Mouse (Mus musculus) lung, adult 2 months (tissue): Measurements from ENCODE around the gene Krt7. TPM values are rescaled to one million over a fixed set of nuclear protein-coding genes. Genes with fewer than 3 reads are reported as not detected.

Experiments
- DNase-seq: peaks from one replicate; pipeline ENCODE4 v3.0.0; 2022
- H3K4me1 ChIP-seq: fragments of 200-500 bp; 2 replicates; pipeline ENCODE4 v1.6.1; 2011; ENCODE audit warnings: low read length; ENCODE audit not compliant: control insufficient read depth, insufficient read depth
- H3K4me3 ChIP-seq: fragments of 200-500 bp; replicated peaks from 2 replicates; pipeline ENCODE3; 2011; ENCODE audit warnings: low read depth, mild to moderate bottlenecking, control low read depth, low read length; ENCODE audit errors: extremely low read depth
- CTCF ChIP-seq: fragments of 200-500 bp; IDR thresholded peaks from 2 replicates; pipeline ENCODE4 v1.5.1; 2011; ENCODE audit warnings: mild to moderate bottlenecking, low read length, control low read depth; ENCODE audit not compliant: insufficient read depth
- POLR2A ChIP-seq: fragments of 200-500 bp; IDR thresholded peaks from 2 replicates; pipeline ENCODE4 v1.6.1; 2011; ENCODE audit warnings: low read depth, mild to moderate bottlenecking, control low read depth, low read length, borderline replicate concordance; ENCODE audit errors: extremely low read depth
- WGBS: fragments of 180-500 bp; shearing (Covaris S2); methylation state at CpG from one replicate; pipeline ENCODE4 v1.1.7; 2018; 5-methylcytosine and 5-hydroxymethylcytosine counted together
- polyA plus RNA-seq: library from polyadenylated mRNA; depleted of rRNA; stranded (reverse); fragments of >200 nt; gene quantifications from 2 replicates; pipeline ENCODE4 v1.2.3, GENCODE M21; 2012

Krt7 gene
- polyA plus RNA-seq, 1 experiment: 143 TPM

DNA sequence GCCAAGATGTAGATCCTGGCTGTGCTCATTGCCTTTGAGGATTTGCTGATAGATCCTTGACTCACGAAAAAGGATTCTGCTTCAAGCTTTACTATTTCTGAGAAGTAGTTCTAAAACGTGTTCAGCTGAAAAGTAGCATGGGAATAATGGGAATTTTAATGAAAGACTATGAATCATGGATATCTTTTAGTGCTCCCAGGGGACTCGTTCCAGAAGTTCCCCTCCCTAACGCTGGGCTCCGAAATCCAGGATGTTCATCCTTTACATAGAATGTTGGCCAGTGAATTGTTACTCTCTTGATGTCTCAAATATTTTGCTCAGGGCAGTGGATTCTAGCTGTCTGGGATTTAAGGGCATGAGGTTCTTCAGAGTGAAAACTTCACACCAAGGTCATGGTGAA is 18.6 kb upstream of the Krt7 start:
- no peak for DNase-seq
- WGBS: 82% methylated on average over 5 of the region's 5 CpGs
- TF ChIP-seq CTCF: no peak
- no peak for TF ChIP-seq POLR2A
- H3K4me3 ChIP-seq: no peak overlapping the region
- H3K4me1 ChIP-seq: peaks cover 9% of the 10 kb centered on the region

DNA sequence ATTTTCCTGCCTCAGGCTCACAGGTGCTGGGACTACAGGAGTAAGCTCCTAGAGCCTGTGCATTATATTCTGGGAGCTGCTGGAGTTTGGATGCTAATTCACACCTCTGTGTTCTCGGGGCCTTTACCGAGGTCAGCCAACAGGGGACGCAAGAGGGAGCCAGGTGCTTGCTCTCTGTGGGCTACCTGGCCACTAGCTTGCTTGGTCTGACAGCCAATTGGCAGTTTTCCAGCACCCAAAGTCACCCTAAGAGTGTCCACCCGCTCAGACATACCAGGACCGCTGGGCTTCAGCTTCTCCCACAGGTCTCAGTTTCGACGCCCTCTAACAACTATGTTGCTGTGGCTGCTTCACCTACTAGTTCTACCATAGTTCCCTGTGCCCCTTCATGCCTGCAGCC is 15.9 kb upstream of the Krt7 start:
- H3K4me3 ChIP-seq: no peak overlapping the region
- no peak for DNase-seq
- H3K4me1 ChIP-seq: no peaks in the 10 kb centered on the region; the same call in 1 of the 2 replicates
- WGBS: 68% methylated on average over 7 of the region's 7 CpGs
- TF ChIP-seq CTCF (peak; percentile 36; the same call in 1 of the 2 replicates), POLR2A (no peak)

DNA sequence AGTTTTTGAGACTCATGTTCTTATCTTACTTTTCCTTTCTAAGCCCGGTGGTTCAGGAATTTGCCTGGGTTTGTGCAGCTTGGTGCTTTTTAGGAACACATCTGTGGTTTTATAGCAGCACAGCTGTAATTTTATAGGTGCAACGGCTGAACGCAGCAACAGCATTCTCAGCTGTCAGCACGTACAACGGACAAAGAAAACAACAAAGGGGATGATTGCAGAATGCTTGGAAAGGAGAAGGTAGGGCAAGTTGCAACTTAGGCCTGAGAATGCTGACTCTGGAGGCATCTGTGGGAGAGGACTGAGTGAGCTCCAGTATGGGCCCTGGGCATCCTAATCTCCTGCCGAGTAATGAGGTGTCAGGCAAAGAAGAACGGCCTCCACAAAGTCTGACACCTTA is 14.4 kb upstream of the Krt7 start:
- WGBS: 48% methylated on average over 7 of the region's 7 CpGs
- H3K4me3 ChIP-seq: no peak overlapping the region
- TF ChIP-seq CTCF: no peak
- no peak for TF ChIP-seq POLR2A
- no peak for DNase-seq
- H3K4me1 ChIP-seq: no peaks in the 10 kb centered on the region; the same call in 1 of the 2 replicates

DNA sequence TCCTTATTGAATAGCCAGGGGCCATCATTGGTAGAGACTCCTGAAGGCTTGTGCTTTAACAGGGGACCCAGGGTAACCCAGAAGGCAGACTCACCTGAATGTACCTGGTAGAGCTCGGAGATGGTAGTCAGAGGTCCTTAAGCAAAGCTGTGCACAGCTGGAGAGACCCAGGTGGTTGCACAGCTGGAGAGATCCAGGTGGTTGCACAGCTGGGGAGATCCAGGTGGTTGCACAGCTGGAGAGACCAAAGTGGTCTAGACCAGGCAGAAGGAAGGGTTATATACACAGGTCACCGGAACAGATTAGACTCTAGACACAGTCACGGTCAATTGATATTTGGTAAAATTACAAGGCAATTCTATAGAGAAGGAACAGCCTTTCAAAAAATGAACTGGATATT is 13.9 kb upstream of the Krt7 start:
- Histone ChIP-seq H3K4me1 (no peaks in the 10 kb centered on the region; the same call in 1 of the 2 replicates), H3K4me3 (no peak overlapping the region)
- TF ChIP-seq POLR2A: no peak
- TF ChIP-seq CTCF: no peak
- 87% methylated on average over 3 of the region's 3 CpGs for WGBS
- no peak for DNase-seq

DNA sequence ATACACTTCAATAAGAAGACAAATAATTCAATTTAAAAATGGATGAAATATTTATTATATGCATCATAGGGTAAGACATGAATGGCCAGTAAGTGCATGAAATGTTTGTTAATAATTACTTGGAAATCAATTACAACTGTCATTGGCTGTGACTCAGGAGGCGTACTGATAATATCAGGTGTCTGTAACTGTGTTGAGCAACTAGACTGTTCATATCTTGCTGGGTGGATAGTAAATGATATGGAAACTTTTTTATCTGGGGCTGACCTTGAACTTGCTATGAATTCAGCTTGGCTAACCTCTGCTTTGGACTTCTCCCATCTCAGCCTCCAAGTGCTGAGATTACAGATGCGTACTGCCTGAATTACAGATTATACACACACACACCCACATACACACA is 13.2 kb upstream of the Krt7 start:
- DNase-seq: no peak
- no peaks in the 10 kb centered on the region; the same call in 1 of the 2 replicates for H3K4me1 ChIP-seq
- WGBS: 86% methylated on average over 2 of the region's 2 CpGs
- TF ChIP-seq POLR2A: no peak
- no peak for TF ChIP-seq CTCF
- H3K4me3 ChIP-seq: no peak overlapping the region

DNA sequence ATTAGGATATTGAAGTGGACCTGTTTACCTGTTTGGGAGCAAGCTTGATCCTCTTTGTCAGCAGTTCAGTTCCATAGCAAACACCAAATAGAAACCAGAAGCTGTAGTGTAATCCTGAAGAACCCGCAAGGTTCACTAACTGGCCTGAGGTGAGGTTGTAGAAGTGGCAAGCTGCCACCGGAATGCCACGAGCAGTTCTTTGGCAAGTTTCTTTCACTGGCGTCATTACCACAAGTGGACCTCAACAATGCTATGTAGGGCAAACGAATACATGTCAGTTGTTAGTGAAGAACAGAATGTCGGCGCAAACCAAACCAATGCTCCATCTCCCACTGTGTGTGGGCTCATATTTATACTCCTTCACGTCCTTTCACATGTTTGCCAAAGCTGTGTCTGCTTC is 12.6 kb upstream of the Krt7 start:
- no peak overlapping the region for H3K4me3 ChIP-seq
- 52% methylated on average over 8 of the region's 8 CpGs for WGBS
- TF ChIP-seq CTCF (no peak), POLR2A (no peak)
- DNase-seq: peak; percentile 68
- H3K4me1 ChIP-seq: no peaks in the 10 kb centered on the region; the same call in 1 of the 2 replicates

DNA sequence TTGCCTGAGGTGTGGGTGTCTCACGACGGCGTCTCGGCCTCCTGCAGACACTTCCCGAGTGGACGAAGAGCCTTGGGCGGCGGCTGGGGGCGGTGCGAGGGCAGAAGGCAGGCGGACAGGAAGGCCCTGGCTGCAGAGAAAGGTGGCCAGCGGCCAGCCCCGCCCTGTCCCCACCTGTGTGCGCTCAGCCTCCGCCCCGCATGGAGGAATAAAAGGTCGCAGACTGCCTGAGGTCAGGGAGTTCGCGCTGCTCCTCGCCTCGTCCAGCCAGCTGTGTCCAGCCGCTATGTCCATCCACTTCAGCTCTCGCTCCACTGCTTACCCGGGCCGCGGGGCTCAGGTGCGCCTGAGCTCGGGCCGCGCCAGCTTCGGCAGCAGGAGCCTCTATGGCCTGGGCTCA is 1.3 kb downstream of the Krt7 start:
- Histone ChIP-seq H3K4me3 (peak overlapping the region; percentile 67), H3K4me1 (no peaks in the 10 kb centered on the region)
- 28% methylated on average over 31 of the region's 31 CpGs for WGBS
- TF ChIP-seq POLR2A: peak; percentile 85; the same call in 1 of the 2 replicates
- TF ChIP-seq CTCF: no peak
- peak; percentile 83 for DNase-seq

DNA sequence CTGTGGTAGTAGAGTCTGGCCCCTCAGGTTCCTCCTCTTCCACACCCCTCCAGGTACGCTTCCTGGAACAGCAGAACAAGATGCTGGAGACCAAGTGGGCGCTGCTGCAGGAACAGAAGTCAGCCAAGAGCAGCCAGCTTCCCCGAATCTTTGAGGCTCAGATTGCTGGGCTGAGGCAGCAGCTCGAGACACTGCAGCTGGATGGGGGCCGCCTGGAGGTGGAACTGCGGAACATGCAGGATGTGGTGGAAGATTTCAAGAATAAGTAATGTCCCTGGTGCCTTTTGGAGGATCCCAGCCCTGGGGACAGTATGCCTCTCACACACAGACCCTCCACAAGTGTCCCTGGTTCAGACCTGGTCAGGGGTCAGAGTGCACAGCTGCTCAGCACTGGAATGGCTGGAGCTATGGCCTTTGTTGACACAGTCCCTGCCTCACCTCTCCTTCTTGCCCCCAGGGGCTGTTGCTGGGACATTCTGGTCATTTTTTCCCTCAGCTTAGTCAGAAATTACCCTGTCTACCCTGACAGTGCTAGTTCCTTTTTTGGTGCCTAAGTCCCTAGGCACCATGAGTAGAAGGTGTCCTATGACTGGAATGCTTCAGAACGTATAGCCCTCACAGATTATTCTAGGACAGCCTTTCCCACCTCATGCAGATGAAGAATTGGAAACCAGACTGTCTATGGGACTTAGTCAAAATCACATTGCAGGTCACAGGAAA is 3.2 kb downstream of the Krt7 start:
- DNase-seq: no peak
- WGBS: 38% methylated on average over 7 of the region's 7 CpGs
- Histone ChIP-seq H3K4me1 (no peaks in the 10 kb centered on the region), H3K4me3 (no peak overlapping the region)
- TF ChIP-seq CTCF (no peak), POLR2A (no peak)

DNA sequence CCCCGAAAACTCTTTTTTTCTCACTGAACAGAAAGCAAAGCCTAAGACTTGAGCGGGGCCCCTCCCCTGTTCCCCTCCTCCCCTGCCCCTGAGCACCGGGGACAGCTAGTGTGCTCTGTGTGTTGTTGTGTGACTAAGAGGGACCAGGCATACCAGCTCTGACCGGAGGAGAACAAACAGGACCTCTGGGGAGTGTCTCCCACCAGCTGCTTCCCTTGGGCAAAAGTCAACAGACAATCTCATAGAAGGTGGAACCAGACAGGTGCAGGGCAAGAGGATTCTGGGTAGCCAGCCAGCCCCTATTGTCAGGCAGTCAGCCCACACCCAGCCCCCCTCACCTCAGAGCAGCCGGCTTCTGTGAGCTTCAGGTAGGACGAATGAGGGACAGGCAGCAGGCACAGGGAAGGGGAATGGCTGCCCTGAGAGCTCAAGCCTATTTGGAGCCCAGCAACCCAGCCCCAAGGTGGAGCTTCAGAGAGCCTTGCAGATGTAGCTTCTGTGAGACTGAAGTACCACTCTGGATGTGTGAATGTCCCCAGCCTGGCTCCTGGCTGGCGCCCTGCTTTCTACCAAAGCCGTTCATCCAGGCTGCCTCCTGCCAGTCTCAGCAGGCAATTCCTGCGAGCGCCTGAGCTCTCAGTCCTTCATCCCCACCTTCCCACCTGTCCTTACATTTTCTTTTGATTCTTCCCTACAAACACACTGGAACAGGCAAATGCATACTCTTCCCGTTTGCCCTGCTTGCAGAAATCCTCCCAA is 4.1 kb downstream of the Krt7 start:
- WGBS: 43% methylated on average over 11 of the region's 11 CpGs
- Histone ChIP-seq H3K4me3 (no peak overlapping the region), H3K4me1 (no peaks in the 10 kb centered on the region)
- no peak for TF ChIP-seq CTCF
- no peak for TF ChIP-seq POLR2A
- DNase-seq: no peak

DNA sequence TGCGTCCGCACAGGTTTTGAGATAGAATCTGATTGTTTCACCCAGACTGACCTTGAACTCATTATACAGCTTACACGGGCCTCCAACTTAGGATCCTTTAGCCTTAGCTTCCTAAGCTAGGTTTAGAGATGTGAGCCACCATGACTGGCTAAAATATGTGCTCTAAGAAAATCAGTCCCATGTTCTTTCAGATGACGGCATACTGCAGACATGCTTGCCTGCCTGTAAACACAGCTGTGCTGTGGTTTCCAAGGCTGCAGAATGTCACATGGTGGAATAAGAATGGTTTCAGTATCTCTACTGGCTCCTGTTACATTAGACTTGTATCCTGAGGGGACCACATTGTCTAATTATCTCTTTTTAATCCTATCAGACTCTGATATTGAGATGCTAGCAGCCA is 8.1 kb downstream of the Krt7 start:
- WGBS: 76% methylated on average over 4 of the region's 4 CpGs
- Histone ChIP-seq H3K4me1 (no peaks in the 10 kb centered on the region), H3K4me3 (no peak overlapping the region)
- no peak for DNase-seq
- TF ChIP-seq CTCF: no peak
- TF ChIP-seq POLR2A: no peak
